Mouse (Mus musculus): ENCODE results near the gene Gss. TPM values are rescaled to one million over a fixed set of nuclear protein-coding genes. Genes with fewer than 3 reads are reported as not detected.

Gss gene
- polyA plus RNA-seq, 1 experiment = 7.3 TPM

GRCm38 (mm10) chr2:155591676-155592075 lies 934 bp downstream of the Gss start:
- TF ChIP-seq POLR2A (IDR thresholded peaks at IDR 0.05; ENCODE audit: borderline replicate concordance, control insufficient read depth, low read depth, low read length) (no peak), CTCF (IDR thresholded peaks at IDR 0.05; ENCODE audit: control insufficient read depth, insufficient read depth, low read length) (no peak)
- 17% methylated on average over 6 of the region's 6 CpGs for WGBS
- no peak overlapping the region for H3K27ac ChIP-seq (ENCODE audit: control insufficient read depth, insufficient read depth, low read depth, low read length, poor library complexity)
- peak overlapping the region; percentile 44 for H3K4me3 ChIP-seq (replicated peaks; ENCODE audit: control insufficient read depth, low read depth, low read length)
- no peaks in the 10 kb centered on the region; the same call in 1 of the 2 replicates for H3K4me1 ChIP-seq (ENCODE audit: control insufficient read depth, insufficient read depth, low read length)

- 83% methylated on average over 2 of the region's 2 CpGs for WGBS
- no peak overlapping the region for H3K4me3 ChIP-seq (replicated peaks; ENCODE audit: control insufficient read depth, low read depth, low read length)
- TF ChIP-seq CTCF (IDR thresholded peaks at IDR 0.05; ENCODE audit: control insufficient read depth, insufficient read depth, low read length) (no peak), POLR2A (IDR thresholded peaks at IDR 0.05; ENCODE audit: borderline replicate concordance, control insufficient read depth, low read depth, low read length) (no peak)
- H3K27ac ChIP-seq (ENCODE audit: control insufficient read depth, insufficient read depth, low read depth, low read length, poor library complexity) = no peak overlapping the region
- H3K4me1 ChIP-seq (ENCODE audit: control insufficient read depth, insufficient read depth, low read length) = no peaks in the 10 kb centered on the region; the same call in 1 of the 2 replicates
Measured at GRCm38 (mm10) chr2:155590876-155591275, 1.7 kb downstream of the Gss start.

- WGBS = 76% methylated on average over 6 of the region's 6 CpGs
- TF ChIP-seq CTCF (IDR thresholded peaks at IDR 0.05; ENCODE audit: control insufficient read depth, insufficient read depth, low read length) = no peak
- TF ChIP-seq POLR2A (IDR thresholded peaks at IDR 0.05; ENCODE audit: borderline replicate concordance, control insufficient read depth, low read depth, low read length) = no peak
- Histone ChIP-seq H3K4me1 (ENCODE audit: control insufficient read depth, insufficient read depth, low read length) (no peaks in the 10 kb centered on the region; the same call in 1 of the 2 replicates), H3K4me3 (replicated peaks; ENCODE audit: control insufficient read depth, low read depth, low read length) (no peak overlapping the region), H3K27ac (ENCODE audit: control insufficient read depth, insufficient read depth, low read depth, low read length, poor library complexity) (no peak overlapping the region)
Measured at GRCm38 (mm10) chr2:155589521-155589920, 3.1 kb downstream of the Gss start.

GRCm38 (mm10) chr2:155588136-155588535 lies 4.5 kb downstream of the Gss start:
- no peak overlapping the region for H3K4me3 ChIP-seq (replicated peaks; ENCODE audit: control insufficient read depth, low read depth, low read length)
- WGBS = 83% methylated on average over 3 of the region's 3 CpGs
- H3K27ac ChIP-seq (ENCODE audit: control insufficient read depth, insufficient read depth, low read depth, low read length, poor library complexity) = no peak overlapping the region
- no peaks in the 10 kb centered on the region; the same call in 1 of the 2 replicates for H3K4me1 ChIP-seq (ENCODE audit: control insufficient read depth, insufficient read depth, low read length)
- TF ChIP-seq CTCF (IDR thresholded peaks at IDR 0.05; ENCODE audit: control insufficient read depth, insufficient read depth, low read length) (no peak), POLR2A (IDR thresholded peaks at IDR 0.05; ENCODE audit: borderline replicate concordance, control insufficient read depth, low read depth, low read length) (no peak)

- H3K4me3 ChIP-seq (replicated peaks; ENCODE audit: control insufficient read depth, low read depth, low read length) = no peak overlapping the region
- H3K27ac ChIP-seq (ENCODE audit: control insufficient read depth, insufficient read depth, low read depth, low read length, poor library complexity) = no peak overlapping the region
- WGBS = 33% methylated on average over 10 of the region's 10 CpGs
- H3K4me1 ChIP-seq (ENCODE audit: control insufficient read depth, insufficient read depth, low read length) = no peaks in the 10 kb centered on the region
- TF ChIP-seq POLR2A (IDR thresholded peaks at IDR 0.05; ENCODE audit: borderline replicate concordance, control insufficient read depth, low read depth, low read length) = no peak
- TF ChIP-seq CTCF (IDR thresholded peaks at IDR 0.05; ENCODE audit: control insufficient read depth, insufficient read depth, low read length) = no peak
Measured at GRCm38 (mm10) chr2:155585486-155585885, 7.1 kb downstream of the Gss start.

- TF ChIP-seq POLR2A (IDR thresholded peaks at IDR 0.05; ENCODE audit: borderline replicate concordance, control insufficient read depth, low read depth, low read length) (no peak), CTCF (IDR thresholded peaks at IDR 0.05; ENCODE audit: control insufficient read depth, insufficient read depth, low read length) (no peak)
- Histone ChIP-seq H3K4me3 (replicated peaks; ENCODE audit: control insufficient read depth, low read depth, low read length) (no peak overlapping the region), H3K4me1 (ENCODE audit: control insufficient read depth, insufficient read depth, low read length) (no peaks in the 10 kb centered on the region), H3K27ac (ENCODE audit: control insufficient read depth, insufficient read depth, low read depth, low read length, poor library complexity) (no peak overlapping the region)
- WGBS = 82% methylated on average over 9 of the region's 9 CpGs
Measured at GRCm38 (mm10) chr2:155585082-155585481, 7.5 kb downstream of the Gss start.

- WGBS = 49% methylated on average over 5 of the region's 5 CpGs
- Histone ChIP-seq H3K27ac (ENCODE audit: control insufficient read depth, insufficient read depth, low read depth, low read length, poor library complexity) (no peak overlapping the region), H3K4me1 (ENCODE audit: control insufficient read depth, insufficient read depth, low read length) (no peaks in the 10 kb centered on the region), H3K4me3 (replicated peaks; ENCODE audit: control insufficient read depth, low read depth, low read length) (no peak overlapping the region)
- TF ChIP-seq CTCF (IDR thresholded peaks at IDR 0.05; ENCODE audit: control insufficient read depth, insufficient read depth, low read length) (peak; percentile 83), POLR2A (IDR thresholded peaks at IDR 0.05; ENCODE audit: borderline replicate concordance, control insufficient read depth, low read depth, low read length) (no peak)
Measured at GRCm38 (mm10) chr2:155583927-155584530, 8.6 kb downstream of the Gss start.

- WGBS = 84% methylated on average over 5 of the region's 5 CpGs
- TF ChIP-seq CTCF (IDR thresholded peaks at IDR 0.05; ENCODE audit: control insufficient read depth, insufficient read depth, low read length) (no peak), POLR2A (IDR thresholded peaks at IDR 0.05; ENCODE audit: borderline replicate concordance, control insufficient read depth, low read depth, low read length) (no peak)
- no peak overlapping the region for H3K4me3 ChIP-seq (replicated peaks; ENCODE audit: control insufficient read depth, low read depth, low read length)
Measured at GRCm38 (mm10) chr2:155582996-155583395, 9.6 kb downstream of the Gss start.

More at GRCm38 (mm10) chr2:155582996-155583395, 9.6 kb downstream of the Gss start:
- no peaks in the 10 kb centered on the region for H3K4me1 ChIP-seq (ENCODE audit: control insufficient read depth, insufficient read depth, low read length)
- H3K27ac ChIP-seq (ENCODE audit: control insufficient read depth, insufficient read depth, low read depth, low read length, poor library complexity) = no peak overlapping the region
